In genomic region chr7:109954622-109955401, GRCm38 (mm10) we compare ENCODE assay signal across 15 mouse cellular contexts. TPM values are rescaled to one million over a fixed set of nuclear protein-coding genes. Genes with fewer than 3 reads are reported as not detected.
DNase-seq lines count a peak whose midpoint lies in the region; ATAC-seq and TF ChIP-seq lines count a peak whose summit lies in the region.
"Had no signal": no experiment of that assay in that cellular context is flagged by ENCODE, and none has a peak within 500 bp of the region (broad histone marks: within the 10 kb centered on the region; RNA-seq: fewer than 3 reads in every experiment).

No protein-coding gene starts in this region.

- no peaks in the 10 kb centered on the region for H3K9me3 ChIP-seq in hindbrain, embryonic 13.5 days
- no peaks in the 10 kb centered on the region for H3K9me3 ChIP-seq in hindbrain, postnatal 0 days (ENCODE audit: low read length)
- H3K9me3 ChIP-seq in kidney, embryonic 16.5 days (ENCODE audit: low read length), result no peaks in the 10 kb centered on the region
- H3K9me3 ChIP-seq in midbrain, postnatal 0 days (ENCODE audit: low read length), result no peaks in the 10 kb centered on the region
- H3K9me3 ChIP-seq: forebrain, embryonic 13.5 days; liver, embryonic 15.5 days; midbrain, embryonic 12.5 days had no signal

- WGBS in hindbrain, embryonic 13.5 days, result 78% methylated on average over 6 of the region's 6 CpGs
- 73% methylated on average over 6 of the region's 6 CpGs for WGBS in hindbrain, postnatal 0 days
- 57% methylated on average over 6 of the region's 6 CpGs for WGBS in kidney, embryonic 16.5 days
- WGBS in midbrain, postnatal 0 days, result 67% methylated on average over 6 of the region's 6 CpGs

- no peak overlapping the region for H3K4me3 ChIP-seq in hindbrain, embryonic 13.5 days
- H3K4me3 ChIP-seq in hindbrain, postnatal 0 days (ENCODE audit: low read length), result no peak overlapping the region
- H3K4me3 ChIP-seq in kidney, embryonic 16.5 days (ENCODE audit: low read length), result no peak overlapping the region
- H3K4me3 ChIP-seq in midbrain, postnatal 0 days (ENCODE audit: low read depth, low read length), result no peak overlapping the region
- H3K4me3 ChIP-seq: forebrain, embryonic 13.5 days; liver, embryonic 15.5 days; midbrain, embryonic 12.5 days had no signal

- 0 out of 2 replicates have a peak overlapping the region, but pooled peaks have one; percentile 35 for H3K9ac ChIP-seq in hindbrain, embryonic 13.5 days
- no peak overlapping the region for H3K9ac ChIP-seq in hindbrain, postnatal 0 days (replicated peaks; ENCODE audit: low read length)
- H3K9ac ChIP-seq in kidney, embryonic 16.5 days (replicated peaks; ENCODE audit: low read length), result 0 out of 2 replicates have a peak overlapping the region, but pooled peaks have one; percentile 2
- H3K9ac ChIP-seq in midbrain, postnatal 0 days (replicated peaks; ENCODE audit: low read length, poor library complexity, severe bottlenecking), result no peak overlapping the region
- H3K9ac ChIP-seq: forebrain, embryonic 13.5 days; liver, embryonic 15.5 days; midbrain, embryonic 12.5 days had no signal

- H3K27me3 ChIP-seq in hindbrain, embryonic 13.5 days, result no peaks in the 10 kb centered on the region
- no peaks in the 10 kb centered on the region for H3K27me3 ChIP-seq in hindbrain, postnatal 0 days (ENCODE audit: insufficient read depth, low read length)
- H3K27me3 ChIP-seq in kidney, embryonic 16.5 days (ENCODE audit: insufficient read depth, low read length), result no peaks in the 10 kb centered on the region
- no peaks in the 10 kb centered on the region for H3K27me3 ChIP-seq in midbrain, postnatal 0 days (ENCODE audit: insufficient read depth, low read length)
- H3K27me3 ChIP-seq: forebrain, embryonic 13.5 days; liver, embryonic 15.5 days; midbrain, embryonic 12.5 days had no signal

- no peaks in the 10 kb centered on the region for H3K36me3 ChIP-seq in hindbrain, embryonic 13.5 days
- H3K36me3 ChIP-seq in hindbrain, postnatal 0 days (ENCODE audit: insufficient read depth, low read length), result no peaks in the 10 kb centered on the region
- H3K36me3 ChIP-seq in kidney, embryonic 16.5 days (ENCODE audit: insufficient read depth, low read length), result no peaks in the 10 kb centered on the region
- no peaks in the 10 kb centered on the region for H3K36me3 ChIP-seq in midbrain, postnatal 0 days (ENCODE audit: insufficient read depth, low read length)
- H3K36me3 ChIP-seq: liver, embryonic 15.5 days; midbrain, embryonic 12.5 days had no signal

- DNase-seq in adrenal gland, postnatal 14 days, result peak; percentile 60
- no peak for DNase-seq in adrenal gland, postnatal 25 days
- DNase-seq in hindbrain, postnatal 0 days (ENCODE audit: low spot score), result no peak
- DNase-seq in brain, adult 2 months (ENCODE audit: low read depth, low spot score), result peak; percentile 39
- DNase-seq in midbrain, postnatal 0 days (ENCODE audit: low spot score), result no peak
- DNase-seq in right cerebral cortex, adult 2 months (ENCODE audit: low spot score in 2 of 2), result no peak
- DNase-seq: cerebellum, adult 11-12 months; gastrocnemius, postnatal 14 days; thymus, adult 18-20 months had no signal

- no peak for TF ChIP-seq CTCF in hindbrain, postnatal 0 days (IDR thresholded peaks at IDR 0.05; ENCODE audit: low read depth)
- no peak for TF ChIP-seq CTCF in midbrain, postnatal 0 days (IDR thresholded peaks at IDR 0.05)

- peaks cover 50% of the 10 kb centered on the region for H3K4me1 ChIP-seq in hindbrain, embryonic 13.5 days (replicated peaks)
- H3K4me1 ChIP-seq in hindbrain, postnatal 0 days (ENCODE audit: insufficient read depth, low read length), result peaks cover 6% of the 10 kb centered on the region
- H3K4me1 ChIP-seq in kidney, embryonic 16.5 days (ENCODE audit: insufficient read depth, low read length), result peaks cover 32% of the 10 kb centered on the region
- H3K4me1 ChIP-seq in midbrain, postnatal 0 days (ENCODE audit: insufficient read depth, low read length), result peaks cover 12% of the 10 kb centered on the region

- no peak for ATAC-seq in hindbrain, embryonic 13.5 days (ENCODE audit: low FRiP score)
- no peak for ATAC-seq in hindbrain, postnatal 0 days
- no peak for ATAC-seq in kidney, embryonic 16.5 days (ENCODE audit: low FRiP score, low TSS enrichment)
- ATAC-seq in midbrain, postnatal 0 days (ENCODE audit: low FRiP score), result no peak
- ATAC-seq: forebrain, embryonic 13.5 days; inflammation-experienced regulatory T-cells, adult 6 months had no signal

- no peak overlapping the region for H3K4me2 ChIP-seq in hindbrain, embryonic 13.5 days
- no peak overlapping the region for H3K4me2 ChIP-seq in hindbrain, postnatal 0 days (ENCODE audit: low read depth, low read length)
- H3K4me2 ChIP-seq in kidney, embryonic 16.5 days (replicated peaks; ENCODE audit: low read depth, low read length), result no peak overlapping the region
- no peak overlapping the region for H3K4me2 ChIP-seq in midbrain, postnatal 0 days (ENCODE audit: low read depth, low read length, poor library complexity, severe bottlenecking)
- H3K4me2 ChIP-seq: forebrain, embryonic 13.5 days; liver, embryonic 15.5 days; midbrain, embryonic 12.5 days had no signal

- H3K27ac ChIP-seq in hindbrain, embryonic 13.5 days, result no peak overlapping the region
- no peak overlapping the region for H3K27ac ChIP-seq in hindbrain, postnatal 0 days
- no peak overlapping the region for H3K27ac ChIP-seq in kidney, embryonic 16.5 days (ENCODE audit: low read length)
- no peak overlapping the region for H3K27ac ChIP-seq in midbrain, postnatal 0 days (ENCODE audit: low read depth, low read length)
- H3K27ac ChIP-seq: forebrain, embryonic 13.5 days; liver, embryonic 15.5 days; midbrain, embryonic 12.5 days had no signal

RNA-seq across cellular contexts. Expression of gene Dennd5a, which starts 5.5 kb away (rescaled TPM):
- total RNA-seq in adrenal gland, postnatal 14 days (2021), result 128 and 133 TPM in 2 replicates
- total RNA-seq in adrenal gland, postnatal 25 days (2021), result 143 and 171 TPM in 2 replicates
- polyA plus RNA-seq in hindbrain, embryonic 13.5 days (2015; fragmentation: Nextera tagmentation; extraction: Ambion mirVana), result 41.6 and 42.5 TPM in 2 replicates
- 174 and 191 TPM in 2 replicates for total RNA-seq in hindbrain, postnatal 0 days (2014; rRNA removed)
- polyA plus RNA-seq in hindbrain, postnatal 0 days (2015; fragmentation: Nextera tagmentation; extraction: Ambion mirVana), result 29.3 and 32.4 TPM in 2 replicates
- polyA plus RNA-seq in kidney, embryonic 16.5 days (2015; fragmentation: Nextera tagmentation; extraction: Ambion mirVana), result 30.9 and 31.3 TPM in 2 replicates
- total RNA-seq in midbrain, postnatal 0 days (2014; rRNA removed), result 168 and 185 TPM in 2 replicates
- 25.2 and 28.7 TPM in 2 replicates for polyA plus RNA-seq in midbrain, postnatal 0 days (2015; fragmentation: Nextera tagmentation; extraction: Ambion mirVana)

RNA-seq across cellular contexts. Expression of gene Tmem41b, which starts 31.9 kb away (rescaled TPM):
- 37.5 and 46.1 TPM in 2 replicates for total RNA-seq in adrenal gland, postnatal 14 days (2021)
- total RNA-seq in adrenal gland, postnatal 25 days (2021), result 54.0 and 56.7 TPM in 2 replicates
- 69.5 and 75.6 TPM in 2 replicates for polyA plus RNA-seq in hindbrain, embryonic 13.5 days (2015; fragmentation: Nextera tagmentation; extraction: Ambion mirVana)
- total RNA-seq in hindbrain, postnatal 0 days (2014; rRNA removed), result 56.9 and 59.0 TPM in 2 replicates
- 58.7 and 59.6 TPM in 2 replicates for polyA plus RNA-seq in hindbrain, postnatal 0 days (2015; fragmentation: Nextera tagmentation; extraction: Ambion mirVana)
- polyA plus RNA-seq in kidney, embryonic 16.5 days (2015; fragmentation: Nextera tagmentation; extraction: Ambion mirVana), result 65.8 and 68.6 TPM in 2 replicates
- total RNA-seq in midbrain, postnatal 0 days (2014; rRNA removed), result 65.0 and 66.0 TPM in 2 replicates
- polyA plus RNA-seq in midbrain, postnatal 0 days (2015; fragmentation: Nextera tagmentation; extraction: Ambion mirVana), result 55.2 and 55.4 TPM in 2 replicates

Comparison
In these comparisons a context has a peak if more than half of its experiments do, and no peak if none do; other contexts are left out.
1. DNase-seq: peak in adrenal gland, postnatal 14 days (single experiment) and brain, adult 2 months (single experiment); none in adrenal gland, postnatal 25 days (single experiment), hindbrain, postnatal 0 days (single experiment), midbrain, postnatal 0 days (single experiment) and right cerebral cortex, adult 2 months (0 of 2).
2. H3K9ac ChIP-seq: peak in hindbrain, embryonic 13.5 days (single experiment) and kidney, embryonic 16.5 days (single experiment); none in hindbrain, postnatal 0 days (single experiment) and midbrain, postnatal 0 days (single experiment).